Mouse (Mus musculus): ENCODE measurements around the gene Chil3. TPM values are rescaled to one million over a fixed set of nuclear protein-coding genes. Genes with fewer than 3 reads are reported as not detected.
"Not testable (repeated sequence)": the region's sequence is repeated elsewhere in the genome, so short reads cannot be mapped to it uniquely, and the experiment has no call there.

Chil3 gene
- polyA plus RNA-seq, 1 experiment from 2014 or later = not detected

DNA sequence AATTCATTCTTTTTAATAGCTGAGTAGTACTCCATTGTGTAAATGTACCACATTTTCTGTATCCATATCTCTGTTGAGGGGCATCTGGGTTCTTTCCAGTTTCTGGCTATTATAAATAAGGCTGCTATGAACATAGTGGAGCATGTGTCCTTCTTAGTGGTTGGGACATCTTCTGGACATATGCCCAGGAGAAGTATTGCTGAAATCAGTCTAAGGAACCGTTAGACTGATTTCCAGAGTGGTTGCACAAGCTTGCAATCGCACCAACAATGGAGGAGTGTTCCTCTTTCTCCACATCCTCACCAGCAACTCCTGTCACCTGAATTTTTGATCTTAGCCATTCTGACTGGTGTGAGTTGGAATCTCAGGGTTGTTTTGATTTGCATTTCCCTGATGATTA lies 5.1 kb upstream of the Chil3 start:
- 82% methylated on average over 2 of the region's 2 CpGs for WGBS

DNA sequence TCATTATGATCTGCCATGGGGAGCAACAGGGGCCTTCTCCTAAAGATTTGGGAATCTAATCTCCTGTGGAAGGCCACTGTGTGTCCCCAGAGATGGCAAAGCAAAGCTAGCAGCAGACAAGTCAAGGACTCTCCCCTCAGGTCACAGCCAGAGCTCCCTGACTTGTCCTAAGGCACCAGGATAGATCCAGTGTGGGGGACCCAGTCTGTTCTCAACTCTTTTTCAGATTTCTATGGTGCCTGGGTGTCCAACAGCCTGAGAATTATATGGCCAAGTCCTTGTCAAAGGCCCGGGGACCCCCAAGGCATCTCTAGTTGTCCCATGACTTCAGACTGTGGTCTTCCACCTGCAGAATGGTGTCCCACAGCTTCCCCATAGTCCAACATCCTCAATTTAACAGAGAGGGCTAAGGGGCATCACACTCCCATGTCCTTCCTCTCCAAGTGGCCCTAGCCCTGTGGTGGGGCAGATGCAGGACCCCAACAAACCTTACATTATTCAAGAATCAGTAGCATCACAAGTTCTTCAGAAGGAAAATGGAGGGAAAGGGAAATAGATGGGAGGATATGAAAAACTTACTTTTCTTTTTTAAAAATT lies 3.9 kb upstream of the Chil3 start:
- 81% methylated on average over 1 of the region's 1 CpGs for WGBS

More for the DNA sequence above, 5.1 kb upstream of the Chil3 start:
- H3K27ac ChIP-seq (replicated peaks; ENCODE audit: low read depth, low read length); H3K9ac ChIP-seq (ENCODE audit: low read length); H3K36me3 ChIP-seq (ENCODE audit: control insufficient read depth, insufficient read depth, low read length); H3K27me3 ChIP-seq (ENCODE audit: control insufficient read depth, insufficient read depth, low read length); H3K4me2 ChIP-seq (ENCODE audit: low read depth, severe bottlenecking); DNase-seq (ENCODE audit: low spot score); ATAC-seq (ENCODE audit: insufficient number of reproducible peaks, low FRiP score, low TSS enrichment, low read depth); H3K4me1 ChIP-seq (ENCODE audit: control insufficient read depth, insufficient read depth, low read length); H3K4me3 ChIP-seq (ENCODE audit: low read depth, low read length): not testable (repeated sequence)
- peaks cover 10% of the 10 kb centered on the region for H3K9me3 ChIP-seq (ENCODE audit: control insufficient read depth, low read length)

GRCm38 (mm10) chr3:106170522-106171053 lies 3.2 kb upstream of the Chil3 start:
- no peak overlapping the region for H3K4me2 ChIP-seq (ENCODE audit: low read depth, severe bottlenecking)
- H3K4me3 ChIP-seq (ENCODE audit: low read depth, low read length) = no peak overlapping the region
- H3K9me3 ChIP-seq (ENCODE audit: control insufficient read depth, low read length) = peaks cover 8% of the 10 kb centered on the region; the same call in 1 of the 2 replicates
- 64% methylated on average over 1 of the region's 1 CpGs for WGBS
- no peak for DNase-seq (ENCODE audit: low spot score)
- no peak overlapping the region for H3K9ac ChIP-seq (ENCODE audit: low read length)
- no peak for ATAC-seq (ENCODE audit: insufficient number of reproducible peaks, low FRiP score, low TSS enrichment, low read depth)
- no peaks in the 10 kb centered on the region for H3K4me1 ChIP-seq (ENCODE audit: control insufficient read depth, insufficient read depth, low read length)
- no peaks in the 10 kb centered on the region for H3K27me3 ChIP-seq (ENCODE audit: control insufficient read depth, insufficient read depth, low read length)
- no peak overlapping the region for H3K27ac ChIP-seq (replicated peaks; ENCODE audit: low read depth, low read length)
- H3K36me3 ChIP-seq (ENCODE audit: control insufficient read depth, insufficient read depth, low read length) = no peaks in the 10 kb centered on the region

More for the DNA sequence above, 3.9 kb upstream of the Chil3 start:
- peaks cover 8% of the 10 kb centered on the region; the same call in 1 of the 2 replicates for H3K9me3 ChIP-seq (ENCODE audit: control insufficient read depth, low read length)
- no peaks in the 10 kb centered on the region for H3K4me1 ChIP-seq (ENCODE audit: control insufficient read depth, insufficient read depth, low read length)
- no peak overlapping the region for H3K4me3 ChIP-seq (ENCODE audit: low read depth, low read length)
- DNase-seq (ENCODE audit: low spot score) (no peak), ATAC-seq (ENCODE audit: insufficient number of reproducible peaks, low FRiP score, low TSS enrichment, low read depth) (no peak)
- H3K27me3 ChIP-seq (ENCODE audit: control insufficient read depth, insufficient read depth, low read length) = no peaks in the 10 kb centered on the region
- no peaks in the 10 kb centered on the region for H3K36me3 ChIP-seq (ENCODE audit: control insufficient read depth, insufficient read depth, low read length)
- H3K9ac ChIP-seq (ENCODE audit: low read length) = no peak overlapping the region
- no peak overlapping the region for H3K27ac ChIP-seq (replicated peaks; ENCODE audit: low read depth, low read length)
- H3K4me2 ChIP-seq (ENCODE audit: low read depth, severe bottlenecking) = no peak overlapping the region

GRCm38 (mm10) chr3:106154413-106154812 lies 13.0 kb downstream of the Chil3 start:
- H3K9me3 ChIP-seq (ENCODE audit: control insufficient read depth, low read length) = no peaks in the 10 kb centered on the region
- no peaks in the 10 kb centered on the region for H3K4me1 ChIP-seq (ENCODE audit: control insufficient read depth, insufficient read depth, low read length)
- H3K4me3 ChIP-seq (ENCODE audit: low read depth, low read length) = no peak overlapping the region
- 86% methylated on average over 2 of the region's 2 CpGs for WGBS
- no peak overlapping the region for H3K4me2 ChIP-seq (ENCODE audit: low read depth, severe bottlenecking)
- no peak for ATAC-seq (ENCODE audit: insufficient number of reproducible peaks, low FRiP score, low TSS enrichment, low read depth)
- no peaks in the 10 kb centered on the region for H3K36me3 ChIP-seq (ENCODE audit: control insufficient read depth, insufficient read depth, low read length)
- H3K27ac ChIP-seq (replicated peaks; ENCODE audit: low read depth, low read length) = no peak overlapping the region
- H3K9ac ChIP-seq (ENCODE audit: low read length) = no peak overlapping the region
- H3K27me3 ChIP-seq (ENCODE audit: control insufficient read depth, insufficient read depth, low read length) = no peaks in the 10 kb centered on the region
- no peak for DNase-seq (ENCODE audit: low spot score)

- ATAC-seq (ENCODE audit: insufficient number of reproducible peaks, low FRiP score, low TSS enrichment, low read depth) = no peak
- 91% methylated on average over 10 of the region's 10 CpGs for WGBS
- H3K4me2 ChIP-seq (ENCODE audit: low read depth, severe bottlenecking) = no peak overlapping the region
These were observed 23.3 kb downstream of the Chil3 start for GRCm38 (mm10) chr3:106144081-106144480.

GRCm38 (mm10) chr3:106131690-106132089 lies 35.7 kb downstream of the Chil3 start:
- no peak overlapping the region for H3K9ac ChIP-seq (ENCODE audit: low read length)
- no peaks in the 10 kb centered on the region for H3K27me3 ChIP-seq (ENCODE audit: control insufficient read depth, insufficient read depth, low read length)
- WGBS = 85% methylated on average over 5 of the region's 5 CpGs
- no peak overlapping the region for H3K4me3 ChIP-seq (ENCODE audit: low read depth, low read length)
- peaks cover 13% of the 10 kb centered on the region; the same call in 1 of the 2 replicates for H3K9me3 ChIP-seq (ENCODE audit: control insufficient read depth, low read length)
- DNase-seq (ENCODE audit: low spot score) (no peak), ATAC-seq (ENCODE audit: insufficient number of reproducible peaks, low FRiP score, low TSS enrichment, low read depth) (no peak)
- no peak overlapping the region for H3K27ac ChIP-seq (replicated peaks; ENCODE audit: low read depth, low read length)
- no peaks in the 10 kb centered on the region for H3K36me3 ChIP-seq (ENCODE audit: control insufficient read depth, insufficient read depth, low read length)
- no peaks in the 10 kb centered on the region for H3K4me1 ChIP-seq (ENCODE audit: control insufficient read depth, insufficient read depth, low read length)
- no peak overlapping the region for H3K4me2 ChIP-seq (ENCODE audit: low read depth, severe bottlenecking)

More at GRCm38 (mm10) chr3:106144081-106144480, 23.3 kb downstream of the Chil3 start:
- Histone ChIP-seq H3K4me3 (ENCODE audit: low read depth, low read length) (no peak overlapping the region), H3K27me3 (ENCODE audit: control insufficient read depth, insufficient read depth, low read length) (no peaks in the 10 kb centered on the region), H3K9me3 (ENCODE audit: control insufficient read depth, low read length) (peaks cover 16% of the 10 kb centered on the region), H3K4me1 (ENCODE audit: control insufficient read depth, insufficient read depth, low read length) (no peaks in the 10 kb centered on the region), H3K36me3 (ENCODE audit: control insufficient read depth, insufficient read depth, low read length) (no peaks in the 10 kb centered on the region), H3K27ac (replicated peaks; ENCODE audit: low read depth, low read length) (no peak overlapping the region), H3K9ac (ENCODE audit: low read length) (no peak overlapping the region)
- DNase-seq (ENCODE audit: low spot score) = no peak

GRCm38 (mm10) chr3:106128807-106129493 lies 38.4 kb downstream of the Chil3 start:
- Histone ChIP-seq H3K36me3 (ENCODE audit: control insufficient read depth, insufficient read depth, low read length) (no peaks in the 10 kb centered on the region), H3K27ac (replicated peaks; ENCODE audit: low read depth, low read length) (no peak overlapping the region), H3K4me1 (ENCODE audit: control insufficient read depth, insufficient read depth, low read length) (no peaks in the 10 kb centered on the region), H3K27me3 (ENCODE audit: control insufficient read depth, insufficient read depth, low read length) (no peaks in the 10 kb centered on the region), H3K9ac (ENCODE audit: low read length) (no peak overlapping the region), H3K4me2 (ENCODE audit: low read depth, severe bottlenecking) (no peak overlapping the region), H3K4me3 (ENCODE audit: low read depth, low read length) (no peak overlapping the region), H3K9me3 (ENCODE audit: control insufficient read depth, low read length) (peaks cover 13% of the 10 kb centered on the region)
- WGBS = 81% methylated on average over 4 of the region's 4 CpGs
- no peak for DNase-seq (ENCODE audit: low spot score)
- peak; percentile 24; the same call in 1 of the 2 replicates for ATAC-seq (ENCODE audit: insufficient number of reproducible peaks, low FRiP score, low TSS enrichment, low read depth)

- Histone ChIP-seq H3K9ac (ENCODE audit: low read length) (no peak overlapping the region), H3K4me3 (ENCODE audit: low read depth, low read length) (no peak overlapping the region), H3K36me3 (ENCODE audit: control insufficient read depth, insufficient read depth, low read length) (no peaks in the 10 kb centered on the region), H3K27me3 (ENCODE audit: control insufficient read depth, insufficient read depth, low read length) (no peaks in the 10 kb centered on the region), H3K4me2 (ENCODE audit: low read depth, severe bottlenecking) (no peak overlapping the region), H3K9me3 (ENCODE audit: control insufficient read depth, low read length) (peaks cover 15% of the 10 kb centered on the region), H3K27ac (replicated peaks; ENCODE audit: low read depth, low read length) (no peak overlapping the region), H3K4me1 (ENCODE audit: control insufficient read depth, insufficient read depth, low read length) (no peaks in the 10 kb centered on the region)
- DNase-seq (ENCODE audit: low spot score) = no peak
- ATAC-seq (ENCODE audit: insufficient number of reproducible peaks, low FRiP score, low TSS enrichment, low read depth) = no peak
These were observed 40.4 kb downstream of the Chil3 start for GRCm38 (mm10) chr3:106126999-106127398.
